Mouse (Mus musculus): ENCODE data around the gene Eif3d. TPM values are rescaled to one million over a fixed set of nuclear protein-coding genes. Genes with fewer than 3 reads are reported as not detected.

The Eif3d gene
- polyA plus RNA-seq, 1 experiment from 2014 or later = 194 TPM

GRCm38 (mm10) chr15:77974165-77974841 lies 3.7 kb upstream of the Eif3d start:
- no peaks in the 10 kb centered on the region for H3K9me3 ChIP-seq (replicated peaks)
- H3K9ac ChIP-seq = no peak overlapping the region
- H3K4me3 ChIP-seq = no peak overlapping the region
- H3K4me2 ChIP-seq (replicated peaks) = no peak overlapping the region
- no peaks in the 10 kb centered on the region for H3K36me3 ChIP-seq
- 73% methylated on average over 6 of the region's 6 CpGs for WGBS
- H3K27me3 ChIP-seq = peaks cover 7% of the 10 kb centered on the region
- peaks cover 12% of the 10 kb centered on the region for H3K4me1 ChIP-seq
- no peak for ATAC-seq (ENCODE audit: low FRiP score)
- no peak overlapping the region for H3K27ac ChIP-seq

- Histone ChIP-seq H3K36me3 (peaks cover 38% of the 10 kb centered on the region), H3K27me3 (peaks cover 3% of the 10 kb centered on the region; the same call in 1 of the 2 replicates), H3K9ac (peak overlapping the region; percentile 97), H3K4me1 (peaks cover 20% of the 10 kb centered on the region), H3K4me3 (peak overlapping the region; percentile 96), H3K4me2 (replicated peaks) (peak overlapping the region; percentile 96), H3K27ac (peak overlapping the region; percentile 98), H3K9me3 (replicated peaks) (no peaks in the 10 kb centered on the region)
- peak; percentile 61; the same call in 1 of the 2 replicates for ATAC-seq (ENCODE audit: low FRiP score)
- 3% methylated on average over 15 of the region's 15 CpGs for WGBS
Observed at GRCm38 (mm10) chr15:77969940-77970469, 608 bp downstream of the Eif3d start.

GRCm38 (mm10) chr15:77965117-77965528 lies 5.5 kb downstream of the Eif3d start:
- no peak overlapping the region for H3K9ac ChIP-seq
- H3K36me3 ChIP-seq = peaks cover 87% of the 10 kb centered on the region
- H3K9me3 ChIP-seq (replicated peaks) = no peaks in the 10 kb centered on the region
- no peak overlapping the region for H3K4me2 ChIP-seq (replicated peaks)
- ATAC-seq (ENCODE audit: low FRiP score) = no peak
- peaks cover 14% of the 10 kb centered on the region for H3K4me1 ChIP-seq
- WGBS = 86% methylated on average over 9 of the region's 9 CpGs
- H3K27me3 ChIP-seq = no peaks in the 10 kb centered on the region
- no peak overlapping the region for H3K27ac ChIP-seq
- H3K4me3 ChIP-seq = no peak overlapping the region

- no peak overlapping the region for H3K4me2 ChIP-seq (replicated peaks)
- H3K27me3 ChIP-seq = 0 out of 2 replicates have a peak, but pooled peaks cover 3% of the 10 kb centered on the region
- no peak for ATAC-seq (ENCODE audit: low FRiP score)
- no peaks in the 10 kb centered on the region for H3K9me3 ChIP-seq (replicated peaks)
- no peak overlapping the region for H3K4me3 ChIP-seq
- peaks cover 91% of the 10 kb centered on the region for H3K36me3 ChIP-seq
- no peak overlapping the region for H3K9ac ChIP-seq
- no peaks in the 10 kb centered on the region for H3K4me1 ChIP-seq
- 96% methylated on average over 5 of the region's 5 CpGs for WGBS
- no peak overlapping the region for H3K27ac ChIP-seq
Observed at GRCm38 (mm10) chr15:77962447-77962846, 8.2 kb downstream of the Eif3d start.

GRCm38 (mm10) chr15:77960693-77961092 lies 9.9 kb downstream of the Eif3d start:
- Histone ChIP-seq H3K4me3 (no peak overlapping the region), H3K27me3 (peaks cover 11% of the 10 kb centered on the region), H3K9ac (no peak overlapping the region), H3K4me2 (replicated peaks) (no peak overlapping the region), H3K9me3 (replicated peaks) (no peaks in the 10 kb centered on the region), H3K4me1 (peaks cover 11% of the 10 kb centered on the region), H3K36me3 (peaks cover 73% of the 10 kb centered on the region), H3K27ac (no peak overlapping the region)
- WGBS = 89% methylated on average over 6 of the region's 6 CpGs
- ATAC-seq (ENCODE audit: low FRiP score) = no peak

- Histone ChIP-seq H3K27me3 (peaks cover 19% of the 10 kb centered on the region), H3K9ac (no peak overlapping the region), H3K4me2 (replicated peaks) (no peak overlapping the region), H3K27ac (no peak overlapping the region), H3K36me3 (peaks cover 47% of the 10 kb centered on the region), H3K4me3 (no peak overlapping the region), H3K4me1 (peaks cover 16% of the 10 kb centered on the region), H3K9me3 (replicated peaks) (no peaks in the 10 kb centered on the region)
- no peak for ATAC-seq (ENCODE audit: low FRiP score)
- 62% methylated on average over 3 of the region's 3 CpGs for WGBS
Observed at GRCm38 (mm10) chr15:77958071-77958470, 12.5 kb downstream of the Eif3d start.

GRCm38 (mm10) chr15:77957625-77958024 lies 13.0 kb downstream of the Eif3d start:
- Histone ChIP-seq H3K9me3 (replicated peaks) (no peaks in the 10 kb centered on the region), H3K27me3 (peaks cover 19% of the 10 kb centered on the region), H3K4me1 (peaks cover 16% of the 10 kb centered on the region), H3K36me3 (peaks cover 42% of the 10 kb centered on the region), H3K4me2 (replicated peaks) (no peak overlapping the region), H3K27ac (no peak overlapping the region), H3K4me3 (no peak overlapping the region), H3K9ac (no peak overlapping the region)
- 49% methylated on average over 5 of the region's 5 CpGs for WGBS
- no peak for ATAC-seq (ENCODE audit: low FRiP score)

- Histone ChIP-seq H3K9me3 (replicated peaks) (no peaks in the 10 kb centered on the region), H3K27ac (no peak within 1 kb of the TSS; the same call in 1 of the 2 replicates), H3K9ac (peak within 1 kb of the TSS; percentile 62), H3K4me2 (replicated peaks) (peak within 1 kb of the TSS; percentile 71), H3K4me3 (peak within 1 kb of the TSS; percentile 55), H3K36me3 (peaks cover 38% of the 10 kb centered on the region), H3K27me3 (peaks cover 19% of the 10 kb centered on the region), H3K4me1 (peaks cover 16% of the 10 kb centered on the region)
- peak; percentile 92 for ATAC-seq (ENCODE audit: low FRiP score)
- WGBS = under 1% methylated on average over 37 of the region's 39 CpGs
Observed at GRCm38 (mm10) chr15:77956404-77956901, 14.2 kb downstream of the Eif3d start, which contains the start of gene Foxred2. Gene Foxred2, minus strand, starts transcription at chr15:77956722.

GRCm38 (mm10) chr15:77955440-77956403 lies 14.9 kb downstream of the Eif3d start:
- Histone ChIP-seq H3K36me3 (peaks cover 36% of the 10 kb centered on the region), H3K9me3 (replicated peaks) (no peaks in the 10 kb centered on the region), H3K4me3 (peak overlapping the region; percentile 55), H3K4me1 (peaks cover 16% of the 10 kb centered on the region), H3K27me3 (peaks cover 19% of the 10 kb centered on the region), H3K9ac (peak overlapping the region; percentile 62), H3K27ac (no peak overlapping the region), H3K4me2 (replicated peaks) (peak overlapping the region; percentile 71)
- WGBS = 9% methylated on average over 52 of the region's 52 CpGs
- peak; percentile 69 for ATAC-seq (ENCODE audit: low FRiP score)

GRCm38 (mm10) chr15:77954362-77954761 lies 16.3 kb downstream of the Eif3d start:
- WGBS = 88% methylated on average over 2 of the region's 2 CpGs
- H3K36me3 ChIP-seq = peaks cover 30% of the 10 kb centered on the region
- H3K4me1 ChIP-seq = peaks cover 16% of the 10 kb centered on the region
- H3K27ac ChIP-seq = no peak overlapping the region
- H3K4me2 ChIP-seq (replicated peaks) = no peak overlapping the region
- peaks cover 19% of the 10 kb centered on the region for H3K27me3 ChIP-seq
- no peak for ATAC-seq (ENCODE audit: low FRiP score)
- H3K9me3 ChIP-seq (replicated peaks) = no peaks in the 10 kb centered on the region
- H3K4me3 ChIP-seq = no peak overlapping the region
- no peak overlapping the region for H3K9ac ChIP-seq

GRCm38 (mm10) chr15:77952921-77953320 lies 17.7 kb downstream of the Eif3d start:
- H3K4me1 ChIP-seq = peaks cover 16% of the 10 kb centered on the region
- H3K36me3 ChIP-seq = peaks cover 22% of the 10 kb centered on the region
- H3K9ac ChIP-seq = no peak overlapping the region
- H3K27ac ChIP-seq = no peak overlapping the region
- no peak overlapping the region for H3K4me2 ChIP-seq (replicated peaks)
- peaks cover 16% of the 10 kb centered on the region for H3K27me3 ChIP-seq
- ATAC-seq (ENCODE audit: low FRiP score) = no peak
- no peaks in the 10 kb centered on the region for H3K9me3 ChIP-seq (replicated peaks)
- no peak overlapping the region for H3K4me3 ChIP-seq
- WGBS = 84% methylated on average over 3 of the region's 3 CpGs

GRCm38 (mm10) chr15:77949061-77949460 lies 21.6 kb downstream of the Eif3d start:
- Histone ChIP-seq H3K4me1 (no peaks in the 10 kb centered on the region), H3K4me3 (no peak overlapping the region), H3K9ac (no peak overlapping the region), H3K36me3 (peaks cover 55% of the 10 kb centered on the region), H3K27ac (no peak overlapping the region), H3K9me3 (replicated peaks) (no peaks in the 10 kb centered on the region), H3K4me2 (replicated peaks) (no peak overlapping the region), H3K27me3 (no peaks in the 10 kb centered on the region)
- ATAC-seq (ENCODE audit: low FRiP score) = no peak
- 92% methylated on average over 7 of the region's 7 CpGs for WGBS
